8 mouse cellular contexts compared by ENCODE assay signal in genomic region chr7:67445203-67446041, GRCm38 (mm10).
DNase-seq lines count a peak whose midpoint lies in the region; ATAC-seq and TF ChIP-seq lines count a peak whose summit lies in the region.

No protein-coding gene starts in this region.

- peak overlapping the region; percentile 3; the same call in 1 of the 2 replicates for H3K9ac ChIP-seq in kidney, embryonic 16.5 days (replicated peaks; ENCODE audit: low read length)
- H3K9ac ChIP-seq in limb, embryonic 14.5 days (ENCODE audit: low read depth, low read length, severe bottlenecking), result 0 out of 2 replicates have a peak overlapping the region, but pooled peaks have one; percentile 31
- no peak overlapping the region for H3K9ac ChIP-seq in neural tube, embryonic 15.5 days (replicated peaks)

- no peak for TF ChIP-seq POLR2A in limb, embryonic 14.5 days (IDR thresholded peaks at IDR 0.05; ENCODE audit: borderline replicate concordance, extremely low read depth, insufficient read depth, insufficient read length)

- 32% methylated on average over 12 of the region's 12 CpGs for WGBS in kidney, embryonic 16.5 days
- 38% methylated on average over 12 of the region's 12 CpGs for WGBS in limb, embryonic 14.5 days
- WGBS in neural tube, embryonic 15.5 days, result 14% methylated on average over 12 of the region's 12 CpGs

- H3K27me3 ChIP-seq in kidney, embryonic 16.5 days (ENCODE audit: insufficient read depth, low read length), result no peaks in the 10 kb centered on the region
- no peaks in the 10 kb centered on the region for H3K27me3 ChIP-seq in limb, embryonic 14.5 days (ENCODE audit: control insufficient read depth, insufficient read depth, low read length)
- no peaks in the 10 kb centered on the region for H3K27me3 ChIP-seq in neural tube, embryonic 15.5 days (replicated peaks)

- ATAC-seq in kidney, embryonic 16.5 days (ENCODE audit: low FRiP score, low TSS enrichment), result no peak
- peak; percentile 8 for ATAC-seq in activated CD4-positive, CD25-positive, alpha-beta regulatory T cell, adult 4 months
- no peak for ATAC-seq in limb, embryonic 14.5 days (ENCODE audit: low FRiP score, low read depth)
- ATAC-seq in neural tube, embryonic 15.5 days (ENCODE audit: low FRiP score), result peak; percentile 38

- H3K4me1 ChIP-seq in kidney, embryonic 16.5 days (ENCODE audit: insufficient read depth, low read length), result peaks cover 29% of the 10 kb centered on the region
- peaks cover 39% of the 10 kb centered on the region for H3K4me1 ChIP-seq in limb, embryonic 14.5 days (ENCODE audit: control insufficient read depth, insufficient read depth, low read length)
- H3K4me1 ChIP-seq in neural tube, embryonic 15.5 days, result peaks cover 41% of the 10 kb centered on the region

- no peak overlapping the region for H3K4me2 ChIP-seq in kidney, embryonic 16.5 days (replicated peaks; ENCODE audit: low read depth, low read length)
- no peak overlapping the region for H3K4me2 ChIP-seq in limb, embryonic 14.5 days (replicated peaks; ENCODE audit: low read depth, low read length, severe bottlenecking)
- peak overlapping the region; percentile 20; the same call in 1 of the 2 replicates for H3K4me2 ChIP-seq in neural tube, embryonic 15.5 days

- H3K36me3 ChIP-seq in kidney, embryonic 16.5 days (ENCODE audit: insufficient read depth, low read length), result no peaks in the 10 kb centered on the region
- H3K36me3 ChIP-seq in limb, embryonic 14.5 days (ENCODE audit: control insufficient read depth, insufficient read depth, low read length), result no peaks in the 10 kb centered on the region
- no peaks in the 10 kb centered on the region for H3K36me3 ChIP-seq in neural tube, embryonic 15.5 days

- H3K9me3 ChIP-seq in kidney, embryonic 16.5 days (ENCODE audit: low read length), result no peaks in the 10 kb centered on the region
- H3K9me3 ChIP-seq in limb, embryonic 14.5 days (ENCODE audit: control insufficient read depth, low read length), result no peaks in the 10 kb centered on the region
- no peaks in the 10 kb centered on the region for H3K9me3 ChIP-seq in neural tube, embryonic 15.5 days (replicated peaks)

- H3K27ac ChIP-seq in kidney, embryonic 16.5 days (ENCODE audit: low read length), result no peak overlapping the region
- 0 out of 2 replicates have a peak overlapping the region, but pooled peaks have one; percentile 44 for H3K27ac ChIP-seq in limb, embryonic 14.5 days (replicated peaks; ENCODE audit: low read depth, low read length)
- peak overlapping the region; percentile 63 for H3K27ac ChIP-seq in neural tube, embryonic 15.5 days (replicated peaks)

- DNase-seq in kidney, postnatal 14 days, result no peak
- DNase-seq in gastrocnemius, postnatal 25 days, result peak; percentile 66
- DNase-seq in limb, embryonic 14.5 days (ENCODE audit: low spot score), result no peak
- no peak for DNase-seq in MN1 (ENCODE audit: low spot score)
- DNase-seq in kidney, postnatal 25 days, result no peak

- no peak overlapping the region for H3K4me3 ChIP-seq in kidney, embryonic 16.5 days (ENCODE audit: low read length)
- H3K4me3 ChIP-seq in limb, embryonic 14.5 days (replicated peaks; ENCODE audit: low read length), result no peak overlapping the region
- H3K4me3 ChIP-seq in neural tube, embryonic 15.5 days (replicated peaks), result no peak overlapping the region

Comparison
In these comparisons a context has a peak if more than half of its experiments do, and no peak if none do; other contexts are left out.
1. ATAC-seq: peak in activated CD4-positive, CD25-positive, alpha-beta regulatory T cell, adult 4 months (single experiment) and neural tube, embryonic 15.5 days (single experiment); none in kidney, embryonic 16.5 days (single experiment) and limb, embryonic 14.5 days (single experiment).